Mouse (Mus musculus): Measurements from ENCODE around the gene Atp8a2. TPM values are rescaled to one million over a fixed set of nuclear protein-coding genes. Genes with fewer than 3 reads are reported as not detected.
A peak's percentile ranks its signal among the peaks of the same experiment; 100 is the strongest.

Gene Atp8a2
- polyA plus RNA-seq, 1 experiment from 2014 or later: not detected

- ChIA-PET POLR2A (no interaction called here), CTCF (no interaction called here)
- in situ Hi-C loops (cut with MboI; ENCODE audit: low pct_unique_long_range_greater_than_20kb): no loop called here
- DNase-seq (ENCODE audit: low read depth, low spot score): no peak
- ATAC-seq: no peak
- H3K27me3 ChIP-seq: peaks cover 9% of the 10 kb centered on the region
- no peak for TF ChIP-seq CTCF (IDR thresholded peaks at IDR 0.05)
These were observed 318.7 kb downstream of the Atp8a2 start for GRCm38 (mm10) chr14:59878248-59878647.

DNA sequence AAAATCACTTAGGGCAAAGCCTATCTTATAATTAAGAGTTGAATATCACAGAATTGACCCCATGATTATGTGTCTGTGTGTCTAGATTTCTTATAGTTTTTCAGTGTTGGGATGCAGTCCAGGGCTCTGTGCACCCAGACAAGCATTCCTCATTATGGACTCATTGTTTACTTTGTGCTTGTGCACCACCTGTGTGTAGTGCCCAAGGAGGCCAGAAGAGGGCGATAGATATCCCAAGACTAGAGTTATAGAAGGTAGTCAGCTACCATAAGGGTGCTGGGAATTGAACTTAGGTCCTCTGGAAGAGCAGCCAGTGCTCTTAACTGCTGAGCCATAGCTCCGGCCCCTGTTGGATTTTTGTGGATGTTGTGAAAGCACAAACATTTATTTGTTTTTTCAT lies 320.5 kb downstream of the Atp8a2 start:
- peak; percentile 28 for TF ChIP-seq CTCF (IDR thresholded peaks at IDR 0.05)
- H3K27me3 ChIP-seq: peaks cover 9% of the 10 kb centered on the region
- ATAC-seq: no peak
- DNase-seq (ENCODE audit: low read depth, low spot score): no peak
- POLR2A ChIA-PET: no interaction called here
- in situ Hi-C loops (cut with MboI; ENCODE audit: low pct_unique_long_range_greater_than_20kb): no loop called here
- CTCF ChIA-PET: no interaction called here

DNA sequence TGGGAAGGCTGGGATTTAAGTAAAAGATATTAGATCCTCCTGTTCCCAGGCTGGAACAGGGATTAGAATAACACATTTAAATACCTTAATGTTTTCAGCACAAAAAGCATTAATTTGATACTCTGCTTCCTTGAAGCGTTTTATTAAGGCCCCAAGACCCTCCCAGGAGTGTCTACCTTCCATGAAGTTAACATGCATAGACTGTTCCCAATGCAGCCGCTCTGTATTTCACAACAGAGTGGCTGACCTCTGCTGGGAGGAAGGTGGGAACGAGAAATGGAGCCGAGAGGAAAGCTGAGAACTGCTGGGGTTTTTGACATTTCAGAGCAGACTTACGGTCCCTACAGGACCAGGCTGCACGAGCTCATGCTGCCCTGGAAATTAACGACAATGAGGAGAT lies 328.6 kb downstream of the Atp8a2 start:
- peaks cover 34% of the 10 kb centered on the region for H3K27me3 ChIP-seq
- ATAC-seq: no peak
- CTCF ChIA-PET: no interaction called here
- no peak for TF ChIP-seq CTCF (IDR thresholded peaks at IDR 0.05)
- in situ Hi-C loops (cut with MboI; ENCODE audit: low pct_unique_long_range_greater_than_20kb): no loop called here
- POLR2A ChIA-PET: no interaction called here
- DNase-seq (ENCODE audit: low read depth, low spot score): no peak

DNA sequence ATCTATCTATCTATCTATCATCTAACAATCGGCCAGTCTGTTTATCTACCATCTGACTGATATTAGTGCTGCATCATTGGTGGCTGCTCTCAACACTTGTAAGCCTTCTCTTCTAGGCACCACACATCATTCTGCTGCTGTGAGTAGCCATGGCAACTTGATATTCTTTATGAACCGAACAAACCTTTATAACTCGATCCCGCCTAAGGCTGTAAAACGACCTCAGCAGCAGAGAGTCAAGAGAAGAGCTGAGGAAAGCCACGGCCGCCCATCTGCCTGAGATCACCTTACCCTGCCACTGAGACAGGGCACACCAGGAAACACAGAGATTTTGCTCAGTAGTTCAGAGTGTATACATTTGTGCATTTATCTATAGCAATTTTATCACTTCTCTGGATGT lies 329.2 kb downstream of the Atp8a2 start:
- ATAC-seq (no peak), DNase-seq (ENCODE audit: low read depth, low spot score) (no peak)
- POLR2A ChIA-PET: interaction anchor here (0.5 kb wide), 1 partner anchor 426 kb away, joined by 3 read pairs; no protein-coding TSS in a partner anchor
- H3K27me3 ChIP-seq: peaks cover 36% of the 10 kb centered on the region
- in situ Hi-C loops (cut with MboI; ENCODE audit: low pct_unique_long_range_greater_than_20kb): no loop called here
- CTCF ChIA-PET: no interaction called here
- no peak for TF ChIP-seq CTCF (IDR thresholded peaks at IDR 0.05)

DNA sequence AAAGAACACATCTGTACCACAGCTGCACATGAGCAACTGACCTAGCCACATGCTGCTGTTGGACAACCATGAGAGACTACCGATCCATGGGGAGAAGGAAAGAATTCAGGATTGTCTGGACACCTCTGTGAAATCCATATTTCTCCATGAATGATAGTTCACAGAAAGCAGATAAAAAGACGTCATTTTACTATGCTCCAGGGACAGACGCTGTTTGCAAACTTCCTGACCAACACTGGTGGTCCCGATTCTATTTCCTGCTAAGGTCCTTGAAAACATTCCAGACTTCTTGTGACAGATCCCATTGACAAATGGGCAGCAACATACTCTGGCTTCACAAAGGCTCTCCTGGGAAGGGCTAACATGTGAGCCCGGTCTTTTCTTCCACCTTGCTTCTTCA lies 331.0 kb downstream of the Atp8a2 start:
- ATAC-seq (no peak), DNase-seq (ENCODE audit: low read depth, low spot score) (no peak)
- no peak for TF ChIP-seq CTCF (IDR thresholded peaks at IDR 0.05)
- CTCF ChIA-PET: no interaction called here
- in situ Hi-C loops (cut with MboI; ENCODE audit: low pct_unique_long_range_greater_than_20kb): no loop called here
- H3K27me3 ChIP-seq: peaks cover 41% of the 10 kb centered on the region
- POLR2A ChIA-PET: no interaction called here

DNA sequence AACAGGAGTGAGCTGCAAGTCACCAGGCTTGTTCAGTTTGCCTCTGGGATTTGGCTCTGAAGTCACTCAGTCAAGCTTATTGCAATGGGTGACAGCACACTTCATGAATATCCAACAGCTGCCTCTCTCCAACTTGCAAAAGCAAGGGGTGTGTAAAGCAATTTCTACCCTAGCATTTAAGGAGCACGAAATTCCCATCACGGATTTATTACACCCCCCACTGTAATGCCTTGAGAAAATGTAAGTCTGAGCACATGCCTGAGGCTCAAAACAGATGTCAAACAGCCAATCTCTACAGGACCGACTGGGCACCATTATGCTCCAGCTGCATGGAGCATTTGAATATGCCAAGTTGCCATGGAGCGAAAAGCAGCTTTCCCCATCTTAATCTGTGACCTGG lies 334.6 kb downstream of the Atp8a2 start:
- DNase-seq (ENCODE audit: low read depth, low spot score): no peak
- H3K27me3 ChIP-seq: peaks cover 43% of the 10 kb centered on the region
- no peak for ATAC-seq
- ChIA-PET POLR2A (no interaction called here), CTCF (no interaction called here)
- in situ Hi-C loops (cut with MboI; ENCODE audit: low pct_unique_long_range_greater_than_20kb): no loop called here
- no peak for TF ChIP-seq CTCF (IDR thresholded peaks at IDR 0.05)

GRCm38 (mm10) chr14:59859830-59860229 lies 337.1 kb downstream of the Atp8a2 start:
- in situ Hi-C loops (cut with MboI; ENCODE audit: low pct_unique_long_range_greater_than_20kb): no loop called here
- ChIA-PET CTCF (no interaction called here), POLR2A (no interaction called here)
- H3K27me3 ChIP-seq: peaks cover 32% of the 10 kb centered on the region
- DNase-seq (ENCODE audit: low read depth, low spot score): no peak
- ATAC-seq: no peak
- no peak for TF ChIP-seq CTCF (IDR thresholded peaks at IDR 0.05)

DNA sequence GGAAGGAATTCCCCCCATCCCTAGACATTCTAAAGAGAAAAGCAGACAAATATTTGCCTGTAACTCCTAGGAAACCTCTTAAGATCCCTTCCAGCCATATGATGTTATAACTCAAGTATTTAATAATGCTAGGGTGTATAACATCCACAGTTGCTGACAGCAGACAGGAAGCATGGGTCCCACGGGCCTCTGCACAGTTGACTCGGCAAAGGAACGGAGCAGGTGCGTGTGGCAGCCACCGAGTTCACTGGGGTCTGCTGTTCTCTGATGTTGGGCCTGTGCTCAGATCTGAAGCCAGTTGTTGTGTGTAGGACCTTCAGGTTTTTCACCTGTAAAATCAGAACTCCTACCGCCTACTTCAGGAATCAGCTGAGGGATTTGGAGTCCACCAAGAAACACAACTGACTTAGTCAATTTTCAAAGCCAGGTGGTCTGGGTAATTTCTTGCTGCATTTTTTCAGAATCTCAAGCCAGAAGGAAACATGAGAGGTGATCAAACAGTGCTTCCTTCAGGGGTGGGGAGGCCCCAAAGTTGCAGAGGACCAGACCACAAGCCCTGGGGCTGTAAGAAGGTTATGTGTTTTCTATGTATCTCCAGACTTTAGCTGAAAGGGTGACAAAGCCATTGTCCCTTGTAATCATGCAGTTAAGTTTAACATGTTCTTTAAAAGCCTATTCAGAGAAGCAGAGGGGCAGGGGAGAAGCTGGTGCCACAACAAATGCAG lies 338.3 kb downstream of the Atp8a2 start:
- DNase-seq (ENCODE audit: low read depth, low spot score) (no peak), ATAC-seq (no peak)
- ChIA-PET CTCF (no interaction called here), POLR2A (no interaction called here)
- peaks cover 32% of the 10 kb centered on the region for H3K27me3 ChIP-seq
- in situ Hi-C loops (cut with MboI; ENCODE audit: low pct_unique_long_range_greater_than_20kb): no loop called here
- no peak for TF ChIP-seq CTCF (IDR thresholded peaks at IDR 0.05)

DNA sequence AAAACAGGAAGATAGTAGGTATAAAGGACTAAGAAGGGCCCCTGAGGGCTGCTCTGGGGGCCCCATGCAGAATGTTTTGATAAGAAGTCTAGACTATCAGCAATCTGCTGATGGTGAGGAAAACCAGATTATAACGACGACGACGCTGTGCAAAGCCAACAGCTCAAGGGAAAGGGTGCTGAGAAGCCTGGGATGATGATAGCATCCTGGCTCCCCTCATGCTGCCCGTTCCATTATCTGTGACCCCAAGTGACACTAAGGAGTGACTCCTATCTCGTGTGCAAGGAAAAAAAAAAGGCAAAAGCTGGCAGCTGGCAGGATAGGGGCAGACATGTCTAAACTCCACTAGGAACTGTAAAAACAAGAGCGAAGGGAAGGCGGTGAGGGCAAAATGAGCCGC lies 343.8 kb downstream of the Atp8a2 start:
- no peak for DNase-seq (ENCODE audit: low read depth, low spot score)
- no peak for ATAC-seq
- ChIA-PET POLR2A (no interaction called here), CTCF (no interaction called here)
- peaks cover 27% of the 10 kb centered on the region for H3K27me3 ChIP-seq
- in situ Hi-C loops (cut with MboI; ENCODE audit: low pct_unique_long_range_greater_than_20kb): no loop called here
- no peak for TF ChIP-seq CTCF (IDR thresholded peaks at IDR 0.05)

GRCm38 (mm10) chr14:59846609-59847375 lies 350.2 kb downstream of the Atp8a2 start:
- POLR2A ChIA-PET: no interaction called here
- CTCF ChIA-PET: interaction anchor here (1.3 kb wide), 1 partner anchor 36 kb away, joined by 3 read pairs; no protein-coding TSS in a partner anchor
- TF ChIP-seq CTCF (IDR thresholded peaks at IDR 0.05): no peak
- peaks cover 37% of the 10 kb centered on the region for H3K27me3 ChIP-seq
- DNase-seq (ENCODE audit: low read depth, low spot score): no peak
- no peak for ATAC-seq
- in situ Hi-C loops (cut with MboI; ENCODE audit: low pct_unique_long_range_greater_than_20kb): no loop called here

- peaks cover 25% of the 10 kb centered on the region for H3K27me3 ChIP-seq
- TF ChIP-seq CTCF (IDR thresholded peaks at IDR 0.05): no peak
- DNase-seq (ENCODE audit: low read depth, low spot score) (no peak), ATAC-seq (no peak)
- ChIA-PET CTCF (no interaction called here), POLR2A (no interaction called here)
- in situ Hi-C loops (cut with MboI; ENCODE audit: low pct_unique_long_range_greater_than_20kb): no loop called here
These were observed 353.6 kb downstream of the Atp8a2 start for GRCm38 (mm10) chr14:59843264-59843942.

Measured in Patski (cell line).